Mouse (Mus musculus) embryonic facial prominence, embryonic 11.5 days (tissue): ENCODE measurements around the gene Stat2. TPM values are rescaled to one million over a fixed set of nuclear protein-coding genes. Genes with fewer than 3 reads are reported as not detected.
A peak's percentile ranks its signal among the peaks of the same experiment; 100 is the strongest.

ENCODE experiments used
- ATAC-seq: fragments of 200-750 bp; cut with Nextera tagmentation; replicated peaks from 2 replicates; pipeline ENCODE4 v1.8.0; 2017; ENCODE audit warnings: low read depth; ENCODE audit not compliant: insufficient number of reproducible peaks, low FRiP score, low TSS enrichment
- DNase-seq: peaks from one replicate; pipeline ENCODE4 v3.0.0-alpha.2; 2015; ENCODE audit warnings: low spot score
- H3K27ac ChIP-seq: fragments of 300-500 bp; sonication (generic); replicated peaks from 2 replicates; pipeline ENCODE4 v1.5.1; 2014; ENCODE audit warnings: mild to moderate bottlenecking, low read depth, low read length, control low read depth
- H3K27me3 ChIP-seq: fragments of 300-500 bp; sonication (generic); 2 replicates; pipeline ENCODE4 v1.6.1; 2014; ENCODE audit warnings: mild to moderate bottlenecking, low read length, moderate library complexity, mixed read lengths; ENCODE audit not compliant: control insufficient read depth, insufficient read depth
- H3K36me3 ChIP-seq: fragments of 300-500 bp; sonication (generic); replicated peaks from 2 replicates; pipeline ENCODE4 v1.6.1; 2014; ENCODE audit warnings: low read depth, mild to moderate bottlenecking, low read length, moderate library complexity, mixed read lengths; ENCODE audit not compliant: control insufficient read depth, insufficient read depth
- H3K4me1 ChIP-seq: fragments of 300-500 bp; sonication (generic); 2 replicates; pipeline ENCODE4 v1.6.1; 2014; ENCODE audit warnings: low read length, mixed read lengths; ENCODE audit not compliant: control insufficient read depth, insufficient read depth
- H3K4me2 ChIP-seq: fragments of 300-500 bp; sonication (generic); 2 replicates; pipeline ENCODE4 v1.6.1; 2014; ENCODE audit warnings: low read depth, mild to moderate bottlenecking, control low read depth, low read length, moderate library complexity
- H3K4me3 ChIP-seq: fragments of 300-500 bp; sonication (generic); 2 replicates; pipeline ENCODE4 v1.5.1; 2014; ENCODE audit warnings: low read depth, low read length, control low read depth
- H3K9ac ChIP-seq: fragments of 300-500 bp; sonication (generic); replicated peaks from 2 replicates; pipeline ENCODE4 v1.6.1; 2014; ENCODE audit warnings: mild to moderate bottlenecking, control low read depth, low read length
- H3K9me3 ChIP-seq: fragments of 300-500 bp; sonication (generic); replicated peaks from 2 replicates; pipeline ENCODE4 v1.6.1; 2016; ENCODE audit warnings: mild to moderate bottlenecking, low read length, inconsistent platforms, mixed read lengths; ENCODE audit not compliant: control insufficient read depth
- WGBS: fragments of 180-500 bp; shearing (Covaris S2); extraction: QIAGEN DNeasy Blood & Tissue Kit; methylation state at CpG from one replicate; pipeline ENCODE4 v1.1.7; 2014; 5-methylcytosine and 5-hydroxymethylcytosine counted together
- polyA plus RNA-seq: library from polyadenylated mRNA; unstranded; fragments of >200 nt; fragmentation: Nextera tagmentation; extraction: Ambion mirVana; gene quantifications from 2 replicates; pipeline ENCODE4 v1.2.1, GENCODE M21; 2014

The Stat2 gene
- polyA plus RNA-seq, 1 experiment from 2014 or later, result 12.7 TPM

DNA sequence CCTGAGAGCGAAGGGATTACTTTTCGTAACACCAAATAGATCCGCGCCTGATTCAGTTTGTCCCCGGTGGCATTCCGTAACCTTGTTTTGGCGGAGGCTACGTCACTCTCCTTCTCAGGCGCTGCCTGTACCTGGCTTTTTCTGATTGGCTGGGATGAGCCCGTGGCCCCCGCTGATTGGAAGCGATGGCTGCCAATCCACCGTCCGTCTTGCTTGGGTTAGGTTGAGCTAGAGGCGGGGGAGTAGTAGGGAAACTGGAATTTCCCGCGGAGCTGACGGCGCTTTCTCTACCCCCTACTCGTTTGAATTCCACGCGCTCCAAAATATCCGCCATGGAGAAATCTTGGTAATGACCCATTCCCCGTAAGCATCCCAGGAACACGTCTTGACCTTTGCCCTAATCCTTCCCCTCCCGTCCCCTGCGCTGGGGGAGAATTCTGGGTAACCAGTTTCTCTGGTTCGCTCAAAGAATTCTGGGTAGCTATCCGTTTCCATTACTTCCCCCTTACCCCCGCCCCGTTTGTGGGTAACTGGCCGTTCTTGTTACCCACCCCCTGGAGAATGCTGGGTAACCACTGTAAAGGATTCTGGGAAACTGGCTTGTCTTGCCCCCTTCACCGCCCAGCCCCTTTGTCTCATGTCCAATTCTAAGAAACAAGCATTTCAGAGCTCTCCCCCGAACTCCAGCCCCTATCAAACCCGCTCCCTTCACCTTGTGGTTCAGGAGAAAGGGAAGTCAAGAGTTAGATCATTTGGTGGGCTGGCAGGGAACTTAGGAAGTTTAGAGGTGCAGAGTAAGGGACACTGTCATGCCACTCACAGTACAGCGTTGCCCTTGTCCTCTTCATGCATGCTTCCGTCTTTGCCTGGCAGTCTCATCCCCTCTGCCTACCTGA lies 33.0 kb downstream of the Stat2 start, which contains the start of gene Pan2:
Gene Pan2, plus strand, starts transcription at position 210 of the 896 bp plus-strand sequence.
- Histone ChIP-seq H3K27me3 (no peaks in the 10 kb centered on the region), H3K4me1 (peaks cover 9% of the 10 kb centered on the region), H3K27ac (peak within 1 kb of the TSS; percentile 80), H3K9me3 (no peaks in the 10 kb centered on the region), H3K4me3 (peak within 1 kb of the TSS; percentile 60), H3K36me3 (no peaks in the 10 kb centered on the region), H3K9ac (peak within 1 kb of the TSS; percentile 92), H3K4me2 (peak within 1 kb of the TSS; percentile 79)
- ATAC-seq, result peak; percentile 98
- peak; percentile 99 for DNase-seq
- WGBS, result 2% methylated on average over 37 of the region's 37 CpGs

DNA sequence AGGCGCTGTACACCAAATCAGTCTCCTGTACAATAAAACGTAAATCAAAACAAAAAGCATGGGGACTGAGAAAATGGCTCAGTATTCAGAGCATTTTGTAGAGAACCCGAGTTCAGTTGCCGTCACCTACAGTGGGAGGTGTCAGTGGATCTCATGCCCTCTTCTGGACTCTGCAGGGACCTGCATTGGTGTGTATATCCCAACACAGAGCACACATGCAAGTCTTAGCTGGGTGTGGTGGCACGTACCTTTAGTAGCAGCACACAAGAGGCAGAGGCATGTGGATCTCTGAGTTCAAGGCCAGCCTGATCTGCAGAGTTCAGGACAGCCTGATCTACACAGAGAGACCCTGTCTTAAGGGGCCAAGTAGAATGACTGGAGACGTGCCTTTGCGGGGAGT lies 39.3 kb downstream of the Stat2 start:
- Histone ChIP-seq H3K27me3 (no peaks in the 10 kb centered on the region), H3K4me2 (no peak overlapping the region), H3K36me3 (peaks cover 3% of the 10 kb centered on the region), H3K9ac (no peak overlapping the region), H3K27ac (no peak overlapping the region), H3K4me3 (no peak overlapping the region), H3K4me1 (no peaks in the 10 kb centered on the region), H3K9me3 (no peaks in the 10 kb centered on the region)
- no peak for DNase-seq
- no peak for ATAC-seq
- WGBS, result 89% methylated on average over 7 of the region's 7 CpGs

- ATAC-seq, result no peak
- H3K27ac ChIP-seq, result no peak overlapping the region
Measured at GRCm38 (mm10) chr10:128310177-128310576, 39.8 kb downstream of the Stat2 start.

DNA sequence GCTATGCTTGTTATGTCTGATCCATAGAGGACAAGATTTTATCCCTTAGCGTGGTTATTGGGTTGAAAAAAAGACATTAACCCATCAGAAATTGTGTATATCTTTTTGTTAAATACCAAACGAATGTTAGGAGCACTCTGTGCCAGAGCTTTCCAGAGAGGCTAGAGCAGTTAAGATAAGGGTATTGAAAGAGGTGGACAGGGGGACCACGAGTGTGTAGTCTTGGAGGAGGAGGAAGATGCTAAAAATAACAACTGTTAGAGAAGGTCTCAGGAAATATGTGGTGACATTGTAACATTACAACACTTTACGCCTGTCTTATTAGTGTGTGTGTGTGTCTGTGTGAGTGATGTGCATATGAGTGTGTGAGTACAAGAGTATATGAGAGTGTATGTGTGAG lies 40.5 kb downstream of the Stat2 start:
- Histone ChIP-seq H3K4me3 (no peak overlapping the region), H3K4me1 (no peaks in the 10 kb centered on the region), H3K4me2 (no peak overlapping the region), H3K9me3 (no peaks in the 10 kb centered on the region), H3K27ac (no peak overlapping the region), H3K27me3 (no peaks in the 10 kb centered on the region), H3K9ac (no peak overlapping the region), H3K36me3 (peaks cover 3% of the 10 kb centered on the region)
- no peak for ATAC-seq
- DNase-seq, result no peak
- WGBS, result 87% methylated on average over 4 of the region's 4 CpGs

More at GRCm38 (mm10) chr10:128310177-128310576, 39.8 kb downstream of the Stat2 start:
- Histone ChIP-seq H3K4me1 (no peaks in the 10 kb centered on the region), H3K4me2 (no peak overlapping the region), H3K4me3 (no peak overlapping the region), H3K27me3 (no peaks in the 10 kb centered on the region), H3K36me3 (peaks cover 3% of the 10 kb centered on the region), H3K9me3 (no peaks in the 10 kb centered on the region), H3K9ac (no peak overlapping the region)
- WGBS, result 88% methylated on average over 11 of the region's 11 CpGs
- DNase-seq, result no peak

- H3K9me3 ChIP-seq, result no peaks in the 10 kb centered on the region
- ATAC-seq (no peak), DNase-seq (no peak)
- H3K4me1 ChIP-seq, result no peaks in the 10 kb centered on the region
- peaks cover 10% of the 10 kb centered on the region for H3K36me3 ChIP-seq
- 93% methylated on average over 8 of the region's 8 CpGs for WGBS
- H3K9ac ChIP-seq, result no peak overlapping the region
- H3K4me3 ChIP-seq, result no peak overlapping the region
- no peaks in the 10 kb centered on the region for H3K27me3 ChIP-seq
- H3K4me2 ChIP-seq, result no peak overlapping the region
- H3K27ac ChIP-seq, result no peak overlapping the region
Measured at GRCm38 (mm10) chr10:128315578-128315977, 45.2 kb downstream of the Stat2 start.

- no peaks in the 10 kb centered on the region for H3K9me3 ChIP-seq
- no peak for ATAC-seq
- WGBS, result 65% methylated on average over 12 of the region's 12 CpGs
- H3K9ac ChIP-seq, result peak overlapping the region; percentile 54
- no peaks in the 10 kb centered on the region for H3K27me3 ChIP-seq
- no peak for DNase-seq
- peaks cover 15% of the 10 kb centered on the region for H3K36me3 ChIP-seq
- no peak overlapping the region for H3K27ac ChIP-seq
- no peaks in the 10 kb centered on the region for H3K4me1 ChIP-seq
- H3K4me3 ChIP-seq, result peak overlapping the region; percentile 89
- H3K4me2 ChIP-seq, result peak overlapping the region; percentile 69
Measured at GRCm38 (mm10) chr10:128321641-128322040, 51.3 kb downstream of the Stat2 start.

- Histone ChIP-seq H3K4me2 (peak within 1 kb of the TSS; percentile 69), H3K36me3 (peaks cover 19% of the 10 kb centered on the region), H3K27me3 (no peaks in the 10 kb centered on the region), H3K27ac (peak within 1 kb of the TSS; percentile 95), H3K9me3 (no peaks in the 10 kb centered on the region), H3K4me1 (no peaks in the 10 kb centered on the region), H3K9ac (peak within 1 kb of the TSS; percentile 98), H3K4me3 (peak within 1 kb of the TSS; percentile 89)
- ATAC-seq (peak; percentile 96), DNase-seq (peak; percentile 99)
- WGBS, result under 1% methylated on average over 40 of the region's 40 CpGs
Measured at GRCm38 (mm10) chr10:128322141-128323108, 52.1 kb downstream of the Stat2 start, which contains the start of gene Cnpy2. Gene Cnpy2, plus strand, starts transcription at chr10:128322459.
